Mouse (Mus musculus) spleen, postnatal 10 days (tissue): ENCODE measurements around the gene Prkaa2.

Experiments used
- DNase-seq, 2 experiments: peaks; one replicate each; pipeline ENCODE4 v3.0.0; 2021 to 2022; ENCODE audit warnings: low spot score in 2 of 2

Prkaa2 gene

GRCm38 (mm10) chr4:105109990-105110683 lies 447 bp upstream of the Prkaa2 start:
- DNase-seq: no peak

- DNase-seq: no peak
Observed at GRCm38 (mm10) chr4:105108641-105109198, 970 bp downstream of the Prkaa2 start.

DNA sequence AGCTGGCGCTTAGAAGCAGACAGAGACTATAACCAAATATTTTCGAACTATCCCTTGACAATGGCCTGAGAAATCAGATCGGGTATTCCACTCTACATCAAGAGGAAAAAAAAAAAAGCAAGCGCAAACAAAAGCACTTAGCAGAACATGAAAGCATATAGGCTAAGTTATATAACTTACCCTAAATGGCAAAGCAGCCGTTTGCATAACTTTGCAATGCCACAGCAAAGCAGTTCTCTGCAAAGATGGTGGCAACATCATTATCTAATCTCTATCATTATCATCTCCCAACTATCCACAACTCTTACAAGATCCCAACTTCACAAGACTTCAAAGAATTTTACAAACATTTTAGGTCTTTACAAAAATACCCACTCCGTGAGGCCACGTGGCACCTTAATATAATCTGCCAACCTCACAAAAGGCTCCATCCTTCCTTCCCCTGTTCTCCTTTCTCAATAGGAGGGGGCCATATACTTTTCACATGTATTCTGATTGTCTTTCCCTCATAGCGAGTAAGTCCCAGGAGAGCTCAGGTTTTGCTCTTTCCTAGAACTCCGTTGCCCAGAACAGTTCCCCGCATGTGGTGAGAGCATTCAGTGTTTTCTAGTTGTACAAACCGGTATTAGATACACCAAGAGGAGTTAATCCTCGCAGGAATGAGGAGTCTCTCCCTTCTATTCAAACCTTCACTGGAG lies 1.6 kb downstream of the Prkaa2 start:
- no peak for DNase-seq

GRCm38 (mm10) chr4:105104099-105104872 lies 5.4 kb downstream of the Prkaa2 start:
- DNase-seq: no peak

DNA sequence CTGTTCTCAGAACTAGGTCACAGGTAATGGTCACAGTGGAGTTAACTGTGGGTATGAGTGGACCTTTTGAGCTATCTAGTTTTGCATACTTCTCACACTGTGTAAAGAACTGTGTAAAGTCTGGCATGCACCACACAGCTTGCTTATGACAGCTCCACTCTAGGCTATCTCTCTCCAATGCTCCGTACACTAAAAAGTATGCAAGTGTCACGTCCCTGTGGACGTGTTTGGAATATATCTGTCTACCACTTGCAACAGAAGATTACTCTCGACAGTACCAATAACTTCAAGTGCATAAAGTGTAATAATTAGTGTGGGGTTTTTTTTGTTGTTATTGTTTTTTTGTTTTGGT lies 8.4 kb downstream of the Prkaa2 start:
- no peak for DNase-seq

GRCm38 (mm10) chr4:105100508-105101336 lies 9.0 kb downstream of the Prkaa2 start:
- no peak for DNase-seq

- DNase-seq: no peak
Observed at GRCm38 (mm10) chr4:105098660-105099059, 11.0 kb downstream of the Prkaa2 start.

DNA sequence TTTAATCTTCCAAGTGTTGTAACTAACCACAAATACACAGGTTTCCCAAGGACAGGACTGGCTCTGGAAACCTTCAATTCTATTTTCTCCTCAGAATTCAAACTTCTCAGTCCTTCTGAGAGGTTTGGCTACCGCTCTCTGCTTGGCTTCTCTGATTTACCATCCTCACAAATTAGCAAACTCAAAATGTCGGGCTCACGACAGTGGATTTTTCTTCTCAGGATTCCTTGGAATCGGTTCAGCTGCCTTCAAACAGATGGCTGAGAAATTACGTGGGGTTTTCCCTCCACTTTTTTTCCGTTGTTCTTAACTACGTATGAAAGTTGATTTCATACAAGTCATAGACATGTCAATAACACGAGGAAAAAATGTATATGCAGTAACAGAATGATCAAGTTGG lies 11.5 kb downstream of the Prkaa2 start:
- no peak for DNase-seq

GRCm38 (mm10) chr4:105095316-105095715 lies 14.4 kb downstream of the Prkaa2 start:
- DNase-seq: no peak

DNA sequence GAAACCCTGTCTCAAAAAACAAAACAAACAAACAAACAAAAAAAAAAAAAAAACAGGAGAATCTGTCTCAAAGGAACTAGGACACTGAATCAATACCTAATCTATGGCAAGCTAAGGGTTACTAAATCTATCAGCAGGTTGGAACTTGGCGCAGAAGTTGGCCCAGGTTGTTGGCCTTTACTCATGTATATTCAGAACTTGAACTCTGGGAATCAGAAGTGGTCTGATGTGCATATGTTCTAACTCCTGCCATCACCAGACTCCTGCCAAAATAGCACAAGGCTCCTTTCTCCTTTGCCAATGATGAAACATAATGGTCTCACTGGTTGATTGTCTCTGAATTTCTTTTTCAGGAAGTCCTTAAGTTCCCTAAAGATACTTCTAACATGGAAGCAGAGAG lies 15.7 kb downstream of the Prkaa2 start:
- DNase-seq: no peak

DNA sequence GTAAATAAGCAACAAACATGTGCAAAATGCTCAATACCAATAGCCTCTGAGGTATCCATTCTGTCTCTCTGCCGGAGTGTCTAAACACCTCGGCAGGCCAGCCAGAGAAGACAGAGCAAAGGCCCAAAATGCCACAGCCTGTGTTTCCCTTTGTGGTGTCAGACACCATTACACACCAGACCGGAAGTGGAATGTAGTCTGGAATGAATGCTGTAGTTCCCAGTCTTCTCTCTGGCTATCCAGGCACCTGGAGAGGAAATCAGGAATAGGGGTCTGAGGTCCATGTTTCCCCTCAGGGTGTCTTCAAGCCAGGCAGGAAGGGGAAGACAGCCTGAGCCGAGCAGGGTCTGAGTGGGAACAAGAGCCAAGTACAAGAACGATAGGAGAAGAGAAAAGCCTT lies 19.3 kb downstream of the Prkaa2 start:
- DNase-seq: no peak

DNA sequence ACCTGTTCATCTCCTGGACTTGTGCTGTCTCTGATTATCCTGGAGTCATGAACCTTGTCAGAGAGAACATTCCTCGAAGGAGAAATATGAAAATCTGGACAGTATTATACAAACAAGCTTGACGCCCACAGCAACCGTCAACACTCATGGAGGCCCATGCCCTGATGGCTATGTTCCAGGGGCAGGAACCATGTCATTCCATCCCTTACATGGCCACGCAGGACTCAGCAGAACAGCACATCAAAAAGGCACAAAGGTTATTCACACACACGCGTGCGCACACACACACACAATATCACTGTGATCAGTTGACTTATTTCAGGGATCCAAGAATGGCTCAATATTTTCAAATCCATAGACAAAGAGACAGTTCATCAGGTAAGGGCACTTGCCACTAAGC lies 20.3 kb downstream of the Prkaa2 start:
- DNase-seq: no peak

- no peak for DNase-seq
Observed at GRCm38 (mm10) chr4:105088671-105089070, 21.0 kb downstream of the Prkaa2 start.

GRCm38 (mm10) chr4:105076152-105076551 lies 33.5 kb downstream of the Prkaa2 start:
- DNase-seq: no peak

- DNase-seq: no peak
Observed at GRCm38 (mm10) chr4:105071761-105072427, 37.8 kb downstream of the Prkaa2 start.

GRCm38 (mm10) chr4:105070982-105071381 lies 38.7 kb downstream of the Prkaa2 start:
- peak; percentile 14 to 67 for DNase-seq

DNA sequence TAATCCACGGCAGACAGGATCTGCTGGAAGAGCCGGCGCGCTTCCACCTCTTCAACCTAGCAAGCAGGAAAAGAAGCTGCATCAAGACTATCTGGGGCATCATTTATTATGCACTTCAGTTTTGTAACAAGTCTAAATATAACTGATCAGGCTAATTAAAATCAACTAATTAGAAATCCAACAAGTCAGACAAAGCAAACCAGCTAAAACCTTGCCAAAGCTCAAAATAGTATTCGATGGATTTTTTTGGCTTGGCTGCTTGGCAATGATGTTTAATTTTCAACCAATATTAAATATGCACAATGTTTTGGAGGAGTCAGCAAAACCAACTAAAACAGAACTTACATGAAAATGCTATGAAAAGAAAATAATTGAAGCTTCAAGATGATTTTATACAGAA lies 58.4 kb downstream of the Prkaa2 start:
- DNase-seq: no peak

DNA sequence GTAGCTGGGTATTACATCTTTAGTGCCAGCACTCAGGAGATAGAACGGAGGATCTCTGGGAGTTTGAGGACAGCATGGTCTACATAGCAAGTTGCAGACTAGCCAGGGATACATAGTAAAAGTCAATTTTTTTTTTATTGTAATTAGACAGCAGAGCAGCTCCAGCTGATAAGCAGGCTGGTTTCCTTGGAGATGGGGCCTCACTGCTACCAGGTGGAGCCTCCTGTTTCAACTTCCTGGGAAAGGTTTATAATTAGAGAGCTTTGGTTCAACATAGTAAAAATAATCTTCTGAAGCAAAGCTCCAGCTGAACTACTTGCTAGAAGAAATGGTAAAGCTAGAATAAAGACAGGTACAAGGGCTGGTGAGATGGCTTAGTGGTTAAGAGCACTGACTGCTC lies 59.6 kb downstream of the Prkaa2 start:
- no peak for DNase-seq

GRCm38 (mm10) chr4:105034259-105034658 lies 75.4 kb downstream of the Prkaa2 start:
- no peak for DNase-seq

- no peak for DNase-seq
Observed at GRCm38 (mm10) chr4:105033153-105033552, 76.5 kb downstream of the Prkaa2 start.

DNA sequence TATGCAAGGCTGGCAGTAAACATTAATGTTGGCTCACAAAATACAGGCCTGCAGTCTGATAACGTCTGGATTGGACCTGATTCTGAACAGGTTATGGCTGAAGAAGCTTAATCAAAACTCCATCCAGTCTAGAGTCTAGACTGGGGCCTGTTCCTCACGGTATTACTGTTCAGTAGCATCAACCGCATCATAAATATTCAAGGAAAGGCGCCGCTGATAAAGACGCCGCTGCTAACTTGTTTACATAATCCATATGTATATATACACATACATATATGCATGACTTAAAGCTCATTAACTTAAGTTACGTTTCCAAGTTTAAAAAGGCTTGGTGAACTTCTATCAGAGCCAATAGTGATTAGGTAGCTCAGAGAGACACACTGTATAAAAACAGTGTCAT lies 78.6 kb downstream of the Prkaa2 start:
- DNase-seq: no peak
